Mouse (Mus musculus): Measurements from ENCODE around the gene 0610010K14Rik. TPM values are rescaled to one million over a fixed set of nuclear protein-coding genes. Genes with fewer than 3 reads are reported as not detected.

Gene 0610010K14Rik
- total and polyA plus RNA-seq, 3 experiments: 27.7 to 153 (median 75.2) TPM

DNA sequence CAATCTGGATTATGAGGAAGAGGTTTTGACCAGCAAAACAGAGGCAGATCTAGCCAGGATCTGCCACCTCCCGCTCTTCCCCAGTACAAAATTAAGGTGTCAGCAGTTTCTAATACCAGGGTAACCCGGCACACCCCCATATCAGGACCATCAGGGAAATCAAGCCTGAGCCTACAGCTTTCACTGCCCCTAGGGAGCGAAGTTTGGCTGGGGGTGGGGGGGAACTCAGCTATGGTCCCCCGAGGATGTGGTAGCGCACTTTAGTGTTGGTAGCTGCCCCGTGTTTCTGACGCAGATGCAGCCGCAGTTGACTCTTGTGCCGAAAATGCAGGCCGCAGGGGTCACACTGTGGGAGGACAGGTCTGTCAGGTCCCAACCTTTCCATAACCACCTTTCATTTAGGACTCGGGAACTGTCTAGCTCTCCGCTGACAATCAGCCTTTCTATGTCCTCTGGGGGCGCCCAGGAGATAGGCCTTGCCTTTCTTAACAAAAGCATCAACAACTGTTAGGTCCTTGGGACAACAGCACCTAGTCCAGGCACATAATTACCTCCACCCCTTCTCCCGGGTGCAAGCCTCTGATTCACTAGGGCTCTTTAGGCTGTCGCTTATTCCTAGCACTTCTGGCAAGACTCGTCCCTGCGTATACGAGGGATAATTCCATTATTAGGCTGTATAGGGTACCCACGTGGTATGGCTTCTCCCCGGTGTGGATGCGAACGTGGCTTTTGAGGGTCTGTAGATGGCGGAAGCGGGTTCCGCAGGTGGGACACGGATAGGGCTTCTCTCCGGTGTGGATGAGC, 11.7 kb downstream of the 0610010K14Rik start:
- no peaks in the 10 kb centered on the region for H3K79me2 ChIP-seq (replicated peaks; ENCODE audit: control insufficient read depth, extremely low read depth, insufficient read depth, poor library complexity, severe bottlenecking)
- no peak overlapping the region for H3K4me2 ChIP-seq (ENCODE audit: insufficient read depth, low read depth, poor library complexity, severe bottlenecking)
- TF ChIP-seq SIN3A (IDR thresholded peaks at IDR 0.05; ENCODE audit: low read length) (no peak), ZMIZ1 (IDR thresholded peaks at IDR 0.05; ENCODE audit: low read depth, low read length) (no peak), CHD1 (IDR thresholded peaks at IDR 0.05; ENCODE audit: low read depth, low read length) (no peak), UBTF (IDR thresholded peaks at IDR 0.05; ENCODE audit: low read depth, low read length) (no peak)
- no peaks in the 10 kb centered on the region for H3K9me3 ChIP-seq (replicated peaks; ENCODE audit: low read length)
- no peak for DNase-seq (ENCODE audit: extremely low read depth)
- no peak overlapping the region for H3K4me3 ChIP-seq (replicated peaks in 1 of 3; ENCODE audit: low read depth in 2 of 3, low read length in 2 of 3, poor library complexity in 1 of 3)
- peaks cover 2% of the 10 kb centered on the region for H3K27me3 ChIP-seq (replicated peaks)
- H3K36me3 ChIP-seq (replicated peaks in 1 of 2; ENCODE audit: control insufficient read depth in 1 of 2, insufficient read depth in 1 of 2, low read length in 1 of 2): peaks cover 0 to 14% of the 10 kb centered on the region in 2 experiments
- no peak overlapping the region for H3K27ac ChIP-seq (ENCODE audit: insufficient read depth, low read depth)
- in situ Hi-C loops (cut with MboI; ENCODE audit: low pct_ligation_motif_present, low pct_unique_long_range_greater_than_20kb, low sequenced_read_pairs) (loop anchor here (25.0 kb wide), 2 partner anchors 386 to 536 kb away; partner anchors contain the start of genes 4930544D05Rik, Chrne and Zfp3), dilution Hi-C loops (cut with MboI; ENCODE audit: extremely low pct_ligation_motif_present, extremely low pct_unique_long_range_greater_than_20kb, low sequenced_read_pairs) (no loop called here)
- no peak overlapping the region for H3K9ac ChIP-seq (ENCODE audit: insufficient read depth, low read depth)
- peaks cover 4 to 33% of the 10 kb centered on the region in 2 experiments; a peak in 3 of 4 replicates for H3K4me1 ChIP-seq (ENCODE audit: control insufficient read depth in 1 of 2, insufficient read depth in 2 of 2)

DNA sequence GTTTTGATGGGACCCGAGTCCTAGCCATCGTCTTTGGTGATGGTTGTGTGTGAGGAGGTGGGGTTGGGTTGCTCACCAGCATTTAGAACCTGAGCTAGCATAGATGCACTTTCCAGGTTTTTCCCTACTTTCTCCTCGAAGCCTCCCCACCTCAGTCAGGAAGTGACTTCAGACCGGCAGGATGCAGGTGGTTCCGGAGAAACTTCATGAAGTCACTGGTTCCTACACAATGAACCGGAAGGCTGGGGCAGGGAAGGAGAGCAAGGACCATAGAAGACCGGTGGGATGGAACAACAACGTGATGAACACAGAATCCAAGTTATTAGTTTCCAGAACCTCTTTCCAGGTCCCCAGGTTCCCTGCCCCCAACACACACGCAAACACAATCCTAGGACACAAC, 14.0 kb downstream of the 0610010K14Rik start:
- TF ChIP-seq USF2 (conservative IDR thresholded peaks at IDR 0.05; ENCODE audit: low read depth, low read length) (no peak), IRF4 (IDR thresholded peaks at IDR 0.05; ENCODE audit: low read depth, low read length) (no peak), BHLHE40 (IDR thresholded peaks at IDR 0.05; ENCODE audit: low read depth, low read length) (no peak), TBP (conservative IDR thresholded peaks at IDR 0.05; ENCODE audit: low read depth, low read length) (no peak), NELFE (IDR thresholded peaks at IDR 0.05; ENCODE audit: low read depth, low read length) (no peak), MAX (IDR thresholded peaks at IDR 0.05; ENCODE audit: low read length) (no peak), MAZ (IDR thresholded peaks at IDR 0.05; ENCODE audit: low read depth, low read length) (no peak), POLR2A (IDR thresholded peaks at IDR 0.05; ENCODE audit: low read depth, low read length) (no peak), E2F4 (IDR thresholded peaks at IDR 0.05; ENCODE audit: insufficient replicate concordance, low read depth, low read length) (no peak), SMC3 (IDR thresholded peaks at IDR 0.05; ENCODE audit: low read depth, low read length) (no peak), RCOR1 (conservative IDR thresholded peaks at IDR 0.05; ENCODE audit: low read depth, low read length) (no peak), HCFC1 (IDR thresholded peaks at IDR 0.05; ENCODE audit: low read depth, low read length) (no peak), SIN3A (IDR thresholded peaks at IDR 0.05; ENCODE audit: low read length) (no peak), MYC (IDR thresholded peaks at IDR 0.05; ENCODE audit: low read depth, low read length) (no peak), NRF1 (IDR thresholded peaks at IDR 0.05; ENCODE audit: low read depth, low read length) (no peak), ELF1 (IDR thresholded peaks at IDR 0.05; ENCODE audit: low read depth, low read length) (no peak), ETS1 (conservative IDR thresholded peaks at IDR 0.05; ENCODE audit: low read depth, low read length) (no peak), PAX5 (IDR thresholded peaks at IDR 0.05; ENCODE audit: low read length) (no peak), ZMIZ1 (IDR thresholded peaks at IDR 0.05; ENCODE audit: low read depth, low read length) (no peak)
- Histone ChIP-seq H3K79me2 (replicated peaks; ENCODE audit: control insufficient read depth, extremely low read depth, insufficient read depth, poor library complexity, severe bottlenecking) (no peaks in the 10 kb centered on the region), H3K27me3 (replicated peaks) (no peaks in the 10 kb centered on the region), H3K4me1 (ENCODE audit: control insufficient read depth in 1 of 2, insufficient read depth in 2 of 2) (peaks cover 13 to 26% of the 10 kb centered on the region in 2 experiments; a peak in 3 of 4 replicates), H3K9ac (ENCODE audit: insufficient read depth, low read depth) (no peak overlapping the region), H3K9me3 (replicated peaks; ENCODE audit: low read length) (no peaks in the 10 kb centered on the region), H3K4me2 (ENCODE audit: insufficient read depth, low read depth, poor library complexity, severe bottlenecking) (no peak overlapping the region), H3K4me3 (replicated peaks in 1 of 3; ENCODE audit: low read depth in 2 of 3, low read length in 2 of 3, poor library complexity in 1 of 3) (no peak overlapping the region), H3K27ac (ENCODE audit: insufficient read depth, low read depth) (no peak overlapping the region), H3K36me3 (replicated peaks in 1 of 2; ENCODE audit: control insufficient read depth in 1 of 2, insufficient read depth in 1 of 2, low read length in 1 of 2) (peaks cover 0 to 20% of the 10 kb centered on the region in 2 experiments)
- no peak for DNase-seq (ENCODE audit: extremely low read depth)
- in situ Hi-C loops (cut with MboI; ENCODE audit: low pct_ligation_motif_present, low pct_unique_long_range_greater_than_20kb, low sequenced_read_pairs) (no loop called here), dilution Hi-C loops (cut with MboI; ENCODE audit: extremely low pct_ligation_motif_present, extremely low pct_unique_long_range_greater_than_20kb, low sequenced_read_pairs) (no loop called here)

Measured in CH12.LX (cell line).